Mouse (Mus musculus) G1E-ER4 (cell line): ENCODE data around the gene Plekhm1. TPM values are rescaled to one million over a fixed set of nuclear protein-coding genes. Genes with fewer than 3 reads are reported as not detected.

ENCODE experiments used
- GATA1 ChIP-seq: IDR thresholded peaks from one replicate; pipeline ENCODE4 v1.8.0; 2012; ENCODE audit warnings: low read length, inconsistent platforms
- polyA plus RNA-seq: library from polyadenylated mRNA; stranded (reverse); fragments of >175 nt; gene quantifications from 2 replicates; pipeline ENCODE4 v1.2.3, GENCODE M21; 2012

Plekhm1 gene
- polyA plus RNA-seq, 1 experiment = 12.0 TPM

DNA sequence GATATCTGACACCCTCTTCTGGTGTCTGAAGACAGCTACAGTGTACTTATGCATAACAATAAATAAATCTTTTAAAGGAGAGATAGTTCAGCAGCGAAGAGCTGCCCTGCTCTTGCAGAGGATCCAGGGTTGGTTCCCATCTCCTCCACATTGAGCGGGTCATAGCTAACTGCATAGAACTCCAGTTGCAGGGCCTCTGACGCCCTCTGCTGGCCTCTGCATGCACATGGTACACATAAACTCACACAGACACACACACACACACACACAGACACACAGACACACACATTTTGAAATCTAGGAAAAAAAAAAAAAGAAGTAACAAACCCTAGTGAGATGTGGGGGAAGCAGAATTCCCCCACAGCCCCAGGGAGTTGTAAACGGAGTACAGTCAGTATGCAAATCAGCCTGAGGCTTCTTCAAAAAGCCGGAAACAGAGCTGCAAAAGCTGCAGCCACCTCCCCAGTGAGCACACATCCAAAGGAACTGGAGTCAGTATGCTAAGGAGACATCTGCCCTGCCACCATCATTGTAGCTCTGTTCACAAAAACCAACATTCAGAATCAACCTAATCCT, 60.2 kb downstream of the Plekhm1 start:
- no peak for TF ChIP-seq GATA1

DNA sequence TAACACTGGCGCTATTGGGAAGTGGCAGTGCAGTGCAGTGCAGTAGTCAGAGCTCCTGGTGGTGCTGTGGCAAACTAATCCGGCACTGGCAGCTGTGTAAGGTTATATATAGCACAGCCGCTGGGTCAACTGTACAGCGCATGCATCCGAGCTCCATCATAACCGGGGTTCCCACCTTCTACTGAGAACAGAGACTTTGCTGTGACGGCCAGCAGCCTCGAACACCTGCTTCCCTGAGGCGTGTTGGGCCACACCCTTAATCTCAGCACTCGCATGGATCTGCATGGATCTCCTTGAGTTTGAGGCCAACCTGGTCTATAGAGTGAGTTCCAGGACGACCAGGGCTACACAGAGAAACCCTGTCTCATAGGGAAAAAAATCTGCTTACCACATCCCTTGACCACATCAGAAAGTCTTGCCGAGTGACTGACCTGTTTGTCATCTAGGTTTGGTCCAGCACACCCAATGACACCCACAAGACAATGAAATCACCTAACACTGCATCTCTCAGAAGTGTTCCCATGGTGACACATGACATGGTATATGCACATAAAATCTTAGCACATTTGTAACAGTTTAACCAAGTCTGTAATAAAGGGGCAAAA, 61.7 kb downstream of the Plekhm1 start:
- no peak for TF ChIP-seq GATA1

DNA sequence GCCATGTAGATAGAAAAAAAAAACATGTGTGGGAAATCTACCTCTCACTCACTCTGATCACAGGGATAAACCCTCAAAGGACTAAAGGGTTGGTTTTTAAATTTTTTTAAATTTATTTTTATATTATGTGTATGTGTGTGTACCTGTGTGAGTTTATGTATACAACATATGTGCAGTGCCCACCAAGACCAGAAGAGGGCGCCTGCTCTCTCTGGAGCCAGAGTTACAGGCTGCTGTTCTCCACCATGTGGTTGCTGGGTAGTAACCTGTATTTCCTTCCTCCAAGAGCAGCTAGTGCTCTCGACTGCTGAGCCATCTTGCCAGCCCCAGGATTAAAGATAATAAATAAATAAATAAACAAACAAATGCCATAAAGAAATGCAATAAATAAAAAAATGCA, 62.8 kb downstream of the Plekhm1 start:
- TF ChIP-seq GATA1 = no peak

DNA sequence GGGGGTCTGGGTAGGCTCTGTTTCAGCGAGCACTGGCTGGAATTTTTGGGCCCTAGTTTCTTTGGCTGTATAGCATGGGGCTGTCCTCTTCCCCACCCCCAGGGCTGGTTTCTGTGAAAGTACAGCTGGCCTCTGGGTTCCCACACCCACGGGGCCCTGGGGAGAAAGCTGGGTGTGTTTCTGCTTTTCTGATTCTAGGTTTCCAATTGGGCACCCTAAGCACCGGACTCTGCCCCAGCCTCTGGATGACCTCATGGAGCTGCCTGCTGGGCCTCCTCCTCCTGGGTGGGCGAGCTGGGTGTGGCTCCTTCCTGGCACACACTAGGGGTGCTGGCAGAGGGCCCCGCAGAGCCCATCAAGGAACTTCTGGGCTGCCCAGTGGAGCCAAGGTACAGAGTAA, 65.8 kb downstream of the Plekhm1 start:
- no peak for TF ChIP-seq GATA1

DNA sequence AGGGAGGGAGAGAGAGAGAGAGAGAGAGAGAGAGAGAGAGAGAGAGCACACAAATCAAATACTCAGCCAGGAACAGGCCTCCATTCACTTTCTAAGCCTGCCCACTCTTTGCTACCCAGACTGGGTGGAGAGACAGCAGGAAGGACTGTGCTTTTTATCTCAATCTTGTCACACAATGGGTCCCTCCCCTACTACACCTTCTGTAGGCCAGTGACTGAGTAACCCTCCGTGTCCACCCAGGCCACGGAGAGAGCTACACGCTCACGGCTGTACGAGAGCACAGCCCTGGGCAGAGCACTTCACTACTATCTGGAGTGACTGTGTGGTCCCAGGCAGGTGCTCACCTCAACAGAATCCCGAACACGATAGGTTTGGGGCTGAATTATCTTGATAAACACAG, 66.3 kb downstream of the Plekhm1 start:
- no peak for TF ChIP-seq GATA1

DNA sequence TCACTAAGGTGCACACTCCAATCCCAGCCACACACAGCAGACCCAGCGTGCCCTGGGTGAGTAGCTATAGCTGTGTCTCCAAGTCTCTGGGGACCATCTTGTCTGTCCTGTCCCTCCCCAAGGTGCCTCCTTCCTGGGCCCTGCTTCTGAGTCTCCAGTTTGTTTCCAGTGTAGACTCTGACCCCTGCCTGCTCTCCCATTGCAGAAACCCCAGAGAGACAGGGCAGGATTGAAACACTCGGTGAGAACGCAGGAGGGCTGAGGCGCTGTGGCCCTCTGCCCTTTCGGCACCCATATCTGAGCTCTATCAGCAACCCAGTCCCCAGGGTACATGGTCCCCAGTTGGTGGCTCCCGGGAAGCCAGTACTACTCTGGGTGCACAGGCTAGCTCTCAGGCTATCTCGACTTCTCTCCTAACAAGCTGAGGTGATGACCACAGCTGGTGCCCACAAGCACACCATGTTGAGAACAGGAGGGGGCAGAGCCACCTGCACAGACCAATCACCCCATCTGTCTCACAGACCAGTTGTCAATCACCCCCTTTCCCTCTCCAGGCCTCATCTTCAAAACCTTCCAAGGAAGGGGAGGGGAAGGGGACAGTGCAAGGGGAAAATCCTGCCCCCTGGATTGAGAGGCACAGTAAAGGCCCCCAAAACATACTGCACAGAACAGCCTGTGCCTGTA, 66.9 kb downstream of the Plekhm1 start:
- TF ChIP-seq GATA1 = no peak

DNA sequence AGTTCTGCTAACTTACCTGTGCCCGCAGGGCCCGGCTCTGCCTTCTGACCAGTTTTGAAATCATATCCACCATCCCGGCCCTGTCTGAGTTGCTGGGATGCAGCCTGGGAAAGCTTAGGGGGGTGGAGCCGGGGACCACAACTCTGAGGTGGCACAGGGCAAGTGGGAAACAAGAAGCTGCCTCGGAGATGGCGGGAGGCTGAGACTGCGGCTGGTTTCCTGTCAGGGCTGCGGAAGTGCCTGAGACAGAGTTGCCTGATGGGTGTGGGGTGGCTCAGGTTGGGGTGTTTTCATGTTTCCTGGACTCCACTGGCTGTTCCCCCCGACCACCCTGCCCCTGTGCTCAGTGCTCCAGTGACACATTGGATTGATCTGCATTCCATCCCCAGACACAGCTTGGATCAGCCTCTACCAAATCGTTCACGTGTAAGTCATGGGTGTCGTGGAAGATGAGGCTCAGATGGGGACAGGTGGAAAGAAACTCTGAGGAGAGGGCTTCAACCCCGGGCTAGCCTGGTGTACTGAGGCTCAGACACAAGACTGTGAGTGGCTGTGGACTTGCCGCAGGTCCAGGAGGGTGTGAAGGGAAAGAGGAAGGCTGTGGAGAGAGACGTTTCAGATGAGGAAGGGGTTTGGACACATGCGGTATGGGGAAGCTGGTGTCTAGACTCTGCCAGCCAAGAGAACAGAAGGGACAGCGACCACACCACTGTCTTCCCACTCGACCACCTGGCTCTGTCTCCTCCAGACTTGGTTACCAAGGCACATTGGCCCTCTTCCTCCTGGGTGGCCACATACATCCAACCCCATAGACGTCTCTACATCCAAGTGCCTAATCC, 67.8 kb downstream of the Plekhm1 start:
- no peak for TF ChIP-seq GATA1

DNA sequence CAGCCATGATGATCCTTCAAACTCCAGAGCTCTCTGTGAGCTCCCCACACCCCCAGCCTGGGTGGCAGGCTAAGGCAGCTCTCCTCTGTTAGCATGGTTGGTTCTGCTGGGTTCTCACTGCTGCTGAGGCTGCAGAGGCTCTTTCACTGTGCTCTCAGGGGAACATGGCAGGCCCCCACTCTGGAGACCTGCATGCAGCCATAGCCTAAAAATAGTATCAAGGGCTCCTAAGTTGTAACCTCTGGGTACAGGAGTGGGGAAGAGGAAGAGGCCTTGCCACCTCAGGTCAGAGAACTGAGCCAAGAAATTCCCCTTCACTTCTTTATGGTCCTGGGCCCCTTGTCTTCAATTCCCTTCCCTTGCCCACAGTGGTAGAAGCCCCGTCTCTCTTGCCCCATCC, 68.6 kb downstream of the Plekhm1 start:
- no peak for TF ChIP-seq GATA1

DNA sequence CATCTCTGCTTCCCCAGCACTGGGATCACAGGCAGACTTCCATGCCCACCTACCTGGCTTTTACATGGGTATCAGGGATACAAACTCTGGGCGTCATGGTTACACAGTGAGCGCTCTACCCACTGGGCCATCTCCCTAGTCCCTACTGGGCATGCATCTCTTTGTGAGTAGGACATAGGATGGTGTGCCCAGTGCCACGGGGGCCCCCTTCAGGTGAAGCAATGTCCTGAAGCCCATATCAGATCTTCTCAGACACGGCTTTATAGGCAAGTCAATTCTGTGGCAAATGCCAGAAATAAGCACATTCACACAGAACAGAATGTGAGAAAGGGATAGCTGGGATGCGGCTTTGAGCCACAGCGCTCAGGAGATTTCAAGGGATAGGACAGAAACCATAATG, 69.4 kb downstream of the Plekhm1 start:
- TF ChIP-seq GATA1 = no peak

DNA sequence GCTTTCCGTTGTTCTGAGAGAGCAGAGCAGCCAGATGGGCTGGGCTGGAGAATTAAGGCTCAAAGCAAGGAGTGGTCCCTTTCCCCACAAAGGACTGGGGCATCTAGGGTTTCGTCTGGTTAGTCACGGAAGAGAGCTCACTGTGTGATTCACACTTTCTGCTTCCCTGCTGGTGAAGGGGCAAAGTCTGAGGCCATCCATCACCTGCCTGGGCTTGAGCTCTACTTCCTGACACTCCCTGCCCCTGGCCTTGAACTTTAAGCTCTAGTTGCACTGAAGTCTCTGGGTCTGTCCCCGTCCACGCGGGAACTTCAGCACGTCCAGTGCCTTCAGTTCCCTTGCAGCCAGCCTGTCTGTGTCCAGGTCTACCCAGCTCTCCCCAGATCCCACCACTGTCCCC, 71.8 kb downstream of the Plekhm1 start:
- TF ChIP-seq GATA1 = no peak

DNA sequence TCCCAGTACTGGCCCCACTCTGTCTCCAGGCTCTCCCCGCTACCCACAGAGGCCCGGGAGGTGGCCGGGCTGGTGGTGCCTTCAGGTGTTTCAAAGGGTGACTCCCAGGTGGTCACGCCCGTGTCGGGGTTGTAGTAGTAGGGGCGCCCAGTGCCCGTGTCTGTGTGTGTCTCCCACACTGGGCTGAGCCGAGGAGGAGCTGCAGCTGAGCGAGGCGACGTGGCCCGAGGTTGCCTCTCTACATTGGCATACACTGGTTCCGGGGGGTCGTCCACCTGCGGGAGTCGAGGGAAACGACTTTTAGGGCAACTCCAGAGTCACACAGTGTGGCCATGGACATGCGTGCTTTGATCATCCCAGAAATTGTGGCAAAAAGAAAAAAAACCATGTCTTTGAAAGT, 72.4 kb downstream of the Plekhm1 start:
- TF ChIP-seq GATA1 = no peak

DNA sequence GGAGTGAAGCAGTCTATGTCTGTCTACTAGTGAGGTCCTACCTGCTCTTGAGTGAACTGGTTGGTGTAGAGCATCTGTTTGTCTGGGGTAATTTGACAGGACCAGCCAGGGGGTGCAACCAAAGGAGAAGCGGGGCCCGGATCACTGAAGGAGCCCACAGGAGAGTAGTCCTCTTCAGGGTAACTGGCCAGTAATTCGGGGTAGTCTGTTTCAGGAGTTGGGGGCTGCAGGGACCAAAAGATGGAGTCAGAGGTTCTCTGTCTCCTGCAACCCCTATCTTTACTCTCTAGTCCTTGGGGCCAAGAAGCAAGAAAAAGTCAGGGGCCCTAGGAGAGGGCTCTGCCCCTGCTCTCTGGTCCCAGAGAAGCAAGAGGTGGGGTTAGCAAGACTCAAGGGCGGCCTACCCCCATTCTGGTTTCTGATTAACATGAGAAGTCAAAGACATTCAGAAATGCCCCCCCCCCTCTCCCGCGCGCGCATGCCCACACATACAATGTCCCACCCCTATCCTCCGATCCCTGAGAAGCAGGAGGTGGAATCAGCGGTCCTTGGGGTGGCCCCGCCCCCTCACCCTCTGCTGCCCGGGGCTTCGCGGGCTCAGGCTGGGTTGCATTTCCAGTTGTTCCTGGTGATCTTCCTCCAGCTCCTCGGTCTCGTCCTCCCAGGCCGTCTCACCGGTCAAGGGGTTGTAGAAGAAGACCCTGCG, 72.9 kb downstream of the Plekhm1 start:
- TF ChIP-seq GATA1 = no peak

DNA sequence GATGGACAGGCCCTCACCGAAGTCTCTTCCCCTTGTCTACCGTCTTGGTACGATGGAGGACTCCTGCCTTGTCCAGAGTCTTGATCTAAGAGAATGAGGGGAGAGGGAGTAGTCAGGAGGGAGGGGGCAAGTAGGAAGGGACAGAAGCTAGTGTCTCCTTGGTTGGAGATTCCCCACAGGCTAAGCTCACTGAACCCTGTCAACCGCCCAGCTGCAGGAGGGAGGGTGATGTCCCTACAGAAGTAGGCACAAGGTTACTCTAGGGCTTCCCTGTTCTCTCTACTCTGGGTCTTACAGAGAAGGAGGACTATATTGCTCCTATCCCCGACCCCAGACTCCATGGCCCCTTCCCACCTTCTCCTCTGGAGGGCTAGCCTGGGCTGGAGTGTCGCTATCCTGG, 73.8 kb downstream of the Plekhm1 start:
- no peak for TF ChIP-seq GATA1

DNA sequence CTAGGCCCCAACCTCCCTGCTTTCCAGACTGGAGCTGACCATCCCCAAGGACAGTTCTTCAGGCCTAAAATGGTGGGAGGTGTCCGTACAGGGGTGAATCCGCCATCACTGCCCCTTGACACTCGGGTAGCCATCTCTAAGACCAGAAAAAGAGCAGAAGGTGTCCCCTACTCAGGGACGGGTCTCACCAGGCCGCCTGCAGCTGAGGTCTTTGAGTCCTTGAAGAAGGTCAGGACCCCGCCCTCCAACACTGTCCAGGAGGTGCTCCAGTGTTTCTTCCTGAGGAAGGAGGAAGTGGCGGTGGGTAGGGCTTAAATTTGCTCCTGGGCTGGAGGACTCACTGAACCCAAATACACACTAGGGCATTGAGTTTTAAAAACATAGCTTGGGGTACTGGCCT, 74.4 kb downstream of the Plekhm1 start:
- TF ChIP-seq GATA1 = no peak

DNA sequence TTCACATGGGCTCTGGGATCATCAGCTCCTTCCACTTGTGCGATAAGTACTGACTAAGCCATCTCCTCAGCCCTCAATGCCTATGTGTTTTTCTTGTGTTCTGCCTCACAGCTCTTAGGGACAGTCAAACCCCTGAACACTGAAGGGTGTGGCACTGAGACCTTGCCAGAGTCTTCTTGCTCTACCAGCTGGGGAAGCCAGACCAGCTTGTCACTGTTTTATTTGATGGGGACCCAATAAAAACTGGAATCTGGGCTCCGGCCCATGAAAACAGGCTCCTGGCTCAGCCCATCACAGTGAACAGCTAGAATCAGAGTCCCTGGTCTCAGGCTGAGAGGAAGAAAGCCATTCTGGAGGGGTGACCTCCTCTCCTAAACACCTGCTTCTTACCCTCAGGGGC, 75.3 kb downstream of the Plekhm1 start:
- TF ChIP-seq GATA1 = no peak

DNA sequence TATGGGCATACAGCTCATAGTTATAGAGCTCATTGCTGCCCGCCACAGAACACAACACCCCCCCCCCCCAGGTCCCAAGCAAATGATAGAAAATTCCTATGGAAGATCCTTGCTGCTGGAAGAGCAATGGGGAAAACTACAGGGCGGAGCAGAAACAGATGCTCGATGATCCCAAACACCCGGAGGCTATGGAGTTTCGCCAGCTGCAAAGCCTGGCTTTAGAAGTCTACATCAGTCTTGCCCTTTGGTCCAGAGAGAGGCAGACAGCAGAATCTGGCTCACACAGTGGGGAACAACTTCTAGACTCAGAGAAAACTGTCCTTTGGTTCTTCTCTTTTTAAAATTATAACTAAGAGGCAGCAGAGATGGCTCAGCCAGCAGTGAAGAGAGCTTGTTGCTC, 76.9 kb downstream of the Plekhm1 start:
- TF ChIP-seq GATA1 = no peak

DNA sequence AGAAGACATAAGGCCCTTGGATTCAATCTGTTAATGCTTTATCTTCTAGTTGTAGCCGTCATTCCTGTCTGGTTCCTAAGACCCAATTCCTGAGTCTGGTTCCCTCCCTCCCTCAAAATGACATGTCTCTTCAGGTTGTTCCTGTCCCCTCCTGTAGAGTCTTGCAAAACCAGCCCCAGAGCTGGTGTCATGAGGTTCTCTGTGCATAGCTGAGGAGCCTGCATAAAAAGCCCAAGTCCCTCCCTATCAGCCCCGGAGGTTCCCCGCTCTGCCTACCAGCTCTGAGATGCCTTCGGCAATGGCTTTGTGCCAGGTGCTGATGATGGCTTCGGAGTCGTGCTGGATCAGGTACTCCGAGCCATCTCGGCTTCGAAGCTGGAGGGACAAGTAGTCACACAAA, 77.6 kb downstream of the Plekhm1 start:
- no peak for TF ChIP-seq GATA1
